Mouse (Mus musculus) myocyte (in vitro differentiated cells): ENCODE data around the gene Dhrs11.

ENCODE experiments used
- MAX ChIP-seq: IDR thresholded peaks from one replicate; pipeline ENCODE4 v1.6.1; 2011; ENCODE audit warnings: low read depth, mild to moderate bottlenecking, control low read depth
- POLR2A ChIP-seq: IDR thresholded peaks from one replicate; pipeline ENCODE4 v1.6.1; 2011; ENCODE audit warnings: low read depth, mild to moderate bottlenecking, control low read depth, moderate library complexity; ENCODE audit not compliant: insufficient read length
- USF1 ChIP-seq: IDR thresholded peaks from one replicate; pipeline ENCODE4 v1.6.1; 2011; ENCODE audit warnings: low read depth, mild to moderate bottlenecking, control low read depth, moderate library complexity

DNA sequence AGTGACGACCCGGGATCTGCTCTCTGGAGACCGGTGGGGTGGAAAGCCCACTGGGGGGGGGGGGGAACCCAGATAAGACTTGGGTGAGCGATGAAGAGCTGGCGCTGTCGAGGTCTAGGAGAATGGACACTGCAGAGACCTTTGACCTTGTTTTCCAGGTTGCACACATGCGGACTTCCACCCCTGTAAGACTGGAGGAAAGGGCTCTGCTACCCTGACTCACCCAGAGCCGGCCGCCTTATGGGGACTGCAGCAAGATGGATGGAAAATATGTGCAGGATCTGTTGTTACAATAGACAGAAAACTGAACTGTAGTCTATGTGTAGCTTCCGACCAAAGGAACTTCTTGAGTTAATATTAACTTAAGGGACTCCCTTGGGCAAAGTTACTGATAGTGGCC is 42.3 kb upstream of the Dhrs11 start:
- TF ChIP-seq MAX = no peak
- TF ChIP-seq POLR2A = no peak
- no peak for TF ChIP-seq USF1
